Mouse (Mus musculus): ENCODE measurements around the gene Vmn1r41.

Vmn1r41 gene

DNA sequence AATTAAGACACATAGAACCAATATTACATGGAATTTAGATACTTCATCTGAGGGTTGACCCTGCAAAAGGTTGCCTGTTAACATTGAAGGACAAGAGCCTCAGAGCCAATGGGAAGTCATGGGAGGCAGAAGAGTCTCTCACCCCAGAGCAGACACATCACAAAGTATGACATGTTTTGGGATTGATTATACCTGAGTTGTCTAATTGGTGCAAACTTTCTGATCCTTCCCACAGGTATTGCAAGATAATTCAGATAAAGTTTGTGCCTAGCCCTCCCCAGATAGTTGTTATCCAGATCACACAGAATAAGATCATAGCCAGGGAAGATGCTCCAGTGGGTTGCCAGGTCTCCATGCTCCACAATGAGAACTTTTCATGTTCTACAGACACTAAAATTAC is at the start of gene Vmn1r41:
TSS of gene Vmn1r41 (plus strand) at position 301 of the 400 bp plus-strand sequence.
- DNase-seq (ENCODE audit: low spot score in 2 of 2) = no peak

DNA sequence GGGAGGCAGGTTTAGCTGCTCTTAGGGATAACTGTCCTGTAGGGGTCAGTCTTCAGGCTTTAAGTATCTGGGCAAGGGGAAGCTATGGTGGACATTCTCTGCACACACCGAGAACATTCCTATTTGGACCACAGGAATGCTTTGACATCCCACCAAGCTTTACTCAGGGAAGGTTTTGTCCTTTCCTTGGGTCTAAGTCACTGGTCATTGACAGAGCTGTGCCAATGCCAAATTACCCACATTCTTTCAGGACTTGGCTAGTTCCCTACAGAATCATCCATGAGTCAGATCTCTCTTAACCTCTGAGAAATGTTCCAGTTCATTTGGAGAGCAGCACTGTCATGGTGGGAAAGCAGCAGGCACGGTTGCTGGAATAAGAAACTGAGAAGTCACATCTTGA is 33.9 kb upstream of the Vmn1r41 start:
- DNase-seq (ENCODE audit: low spot score in 2 of 2) = no peak

DNA sequence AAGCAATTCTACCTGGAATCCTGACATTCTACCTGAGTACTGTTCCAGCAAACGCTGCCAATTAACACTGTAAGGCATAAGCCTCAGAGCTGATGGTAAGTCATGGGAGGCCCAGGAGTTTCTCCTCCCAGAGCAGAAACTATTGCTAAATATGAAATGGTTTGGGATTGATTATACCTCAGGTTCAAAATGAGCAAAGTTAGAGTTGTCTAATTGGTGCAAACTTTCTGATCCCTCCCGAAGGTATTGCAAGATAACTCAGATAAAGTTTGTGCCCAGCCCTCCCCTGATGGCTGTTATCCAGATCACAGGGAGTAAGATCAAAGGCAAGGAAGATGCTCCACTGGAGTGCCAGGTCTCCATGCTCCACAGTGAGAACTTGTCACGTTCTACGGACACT is 33.3 kb upstream of the Vmn1r41 start, which contains the start of gene Vmn1r40:
TSS of gene Vmn1r40 (plus strand) at position 301 of the 400 bp plus-strand sequence.
- no peak for DNase-seq (ENCODE audit: low spot score in 2 of 2)

DNA sequence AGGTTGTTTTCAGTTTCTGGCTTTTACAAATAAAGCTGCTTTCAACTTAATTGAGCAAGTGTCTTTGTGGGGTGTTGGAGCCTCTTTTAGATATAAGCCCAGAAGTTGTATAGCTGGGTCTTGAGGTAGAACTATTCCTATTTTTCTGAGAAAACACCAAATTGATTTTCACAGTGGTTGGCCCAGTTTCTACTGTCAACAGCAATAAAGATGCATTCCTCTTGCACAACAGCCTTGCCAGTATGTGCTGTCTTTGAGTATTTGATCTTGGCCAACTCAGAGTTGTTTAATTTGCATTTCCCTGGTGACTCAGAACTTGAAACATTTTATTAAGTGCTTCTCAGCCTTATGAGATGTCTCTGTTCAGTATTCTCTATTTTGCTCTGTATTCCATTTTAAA is 22.5 kb upstream of the Vmn1r41 start:
- no peak for DNase-seq (ENCODE audit: low spot score in 2 of 2)

DNA sequence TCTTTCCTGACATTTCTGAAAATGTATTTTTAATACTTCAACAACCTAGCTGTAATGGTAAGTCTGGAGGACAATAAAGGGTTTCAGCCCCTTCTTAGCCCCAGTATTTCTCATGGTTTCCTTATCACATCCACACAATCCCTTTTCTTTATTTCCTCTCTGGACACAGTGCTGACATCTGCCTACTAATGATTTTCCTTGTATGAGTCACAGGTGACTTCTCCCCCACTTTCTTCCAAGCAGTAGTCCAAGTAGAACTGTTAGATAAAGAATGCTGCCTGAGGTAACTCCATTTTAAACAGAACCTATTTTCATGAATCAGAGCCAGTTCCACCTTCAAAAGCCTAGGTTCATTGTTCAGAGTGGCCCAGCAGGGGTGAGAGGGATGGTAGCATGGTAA is 2.2 kb downstream of the Vmn1r41 start:
- DNase-seq (ENCODE audit: low spot score in 2 of 2) = no peak

DNA sequence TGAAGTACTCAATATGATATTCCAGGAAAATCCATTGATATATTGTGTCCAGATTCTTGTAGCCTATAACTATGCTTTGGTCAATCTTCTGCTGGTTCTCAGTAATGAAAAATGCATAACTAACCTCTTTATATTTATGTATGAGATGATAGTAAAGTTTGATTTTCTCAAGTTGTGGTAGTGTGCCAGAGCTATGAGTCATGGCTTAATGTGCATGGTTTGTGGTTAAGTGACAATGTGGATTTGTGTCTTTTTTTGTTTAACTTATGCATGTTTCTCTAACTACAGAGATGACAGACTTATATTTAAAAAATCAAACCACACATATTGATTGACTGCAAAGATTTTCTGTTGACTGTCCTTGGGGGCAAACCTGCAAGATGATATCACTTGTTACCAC is 49.7 kb downstream of the Vmn1r41 start:
- DNase-seq (ENCODE audit: low spot score in 2 of 2) = no peak
